Mouse (Mus musculus) neutrophil, adult 83 days (primary cell): ENCODE results near the gene Defa23. TPM values are rescaled to one million over a fixed set of nuclear protein-coding genes. Genes with fewer than 3 reads are reported as not detected.

Source experiments
- total RNA-seq, 2 experiments: library from RNA; stranded (reverse); gene quantifications; one replicate each; pipeline ENCODE4 v1.2.4; 2023

Gene Defa23
- not detected for total RNA-seq

GRCm38 (mm10) chr8:21054747-21055146 lies at the start of gene Defa23:
Gene Defa23, plus strand, starts transcription at chr8:21055047.

GRCm38 (mm10) chr8:21025245-21025644 lies 29.6 kb upstream of the Defa23 start, which contains the start of gene Defa21:
Gene Defa21, plus strand, starts transcription at chr8:21025545.

GRCm38 (mm10) chr8:21064738-21065137 lies 9.9 kb downstream of the Defa23 start, which contains the start of gene Defa35:
Gene Defa35, plus strand, starts transcription at chr8:21065038.

GRCm38 (mm10) chr8:21084142-21084541 lies 29.3 kb downstream of the Defa23 start, which contains the start of gene Defa25:
Gene Defa25, plus strand, starts transcription at chr8:21084442.

GRCm38 (mm10) chr8:21095950-21096349 lies 41.1 kb downstream of the Defa23 start, which contains the start of gene Gm14851:
Gene Gm14851, minus strand, starts transcription at chr8:21096050.

Other genes with a start within 250 kb of the Defa23 start
- not detected for gene Defb33, start 162.4 kb upstream of the Defa23 start, total RNA-seq
- gene Gm15056, start 152.4 kb upstream of the Defa23 start, total RNA-seq = not detected
- gene Gm6040, start 133.0 kb upstream of the Defa23 start, total RNA-seq = not detected
- not detected for gene AY761185, start 110.3 kb upstream of the Defa23 start, total RNA-seq
- gene Defa21, start 29.5 kb upstream of the Defa23 start, total RNA-seq = not detected
- gene Defa35, start 10.0 kb downstream of the Defa23 start, total RNA-seq = not detected
- not detected for gene Defa25, start 29.4 kb downstream of the Defa23 start, total RNA-seq
- gene Gm14851, start 41.0 kb downstream of the Defa23 start, total RNA-seq = not detected
- not detected for gene Defa30, start 79.6 kb downstream of the Defa23 start, total RNA-seq
- not detected for gene Defa22, start 107.2 kb downstream of the Defa23 start, total RNA-seq
- gene Defa31, start 136.6 kb downstream of the Defa23 start, total RNA-seq = not detected
- gene Gm15293, start 146.5 kb downstream of the Defa23 start, total RNA-seq = not detected
- gene Gm15292, start 194.7 kb downstream of the Defa23 start, total RNA-seq = not detected